Mouse (Mus musculus) kidney, postnatal 0 days (tissue): ENCODE measurements at regions not wholly inside any gene's neighbourhood (a gene's known extent, or its start where the extent isn't known, plus 50 kb on each side); places are given as distances from the start of the nearest gene placed in this dataset.

Experiments used
- ATAC-seq: fragments of 200-750 bp; cut with Nextera tagmentation; replicated peaks from 2 replicates; pipeline ENCODE4 v1.8.0; 2017; ENCODE audit warnings: low read depth, moderate number of reproducible peaks, moderate TSS enrichment, moderate library complexity; ENCODE audit not compliant: low FRiP score
- DNase-seq: peaks from one replicate; pipeline ENCODE4 v3.0.0-alpha.2; 2016; ENCODE audit warnings: low spot score
- H3K27ac ChIP-seq: fragments of 300-500 bp; sonication (generic); 2 replicates; pipeline ENCODE4 v1.5.1; 2014; ENCODE audit warnings: mild to moderate bottlenecking
- H3K27me3 ChIP-seq: fragments of 300-500 bp; sonication (generic); 2 replicates; pipeline ENCODE4 v1.6.1; 2014; ENCODE audit warnings: low read length, mixed read lengths; ENCODE audit not compliant: insufficient read depth
- H3K36me3 ChIP-seq: fragments of 300-500 bp; sonication (generic); 2 replicates; pipeline ENCODE4 v1.6.1; 2014; ENCODE audit warnings: low read length, mixed read lengths; ENCODE audit not compliant: insufficient read depth
- H3K4me1 ChIP-seq: fragments of 300-500 bp; sonication (generic); replicated peaks from 2 replicates; pipeline ENCODE4 v1.6.1; 2014; ENCODE audit warnings: antibody characterized with exemption, low read length, mixed read lengths; ENCODE audit not compliant: insufficient read depth
- H3K4me2 ChIP-seq: fragments of 300-500 bp; sonication (generic); 2 replicates; pipeline ENCODE4 v1.6.1; 2014; ENCODE audit warnings: mild to moderate bottlenecking, low read length, moderate library complexity, mixed read lengths
- H3K4me3 ChIP-seq: fragments of 300-500 bp; sonication (generic); replicated peaks from 2 replicates; pipeline ENCODE4 v1.5.1; 2014; ENCODE audit warnings: low read depth, low read length
- H3K9ac ChIP-seq: fragments of 300-500 bp; sonication (generic); 2 replicates; pipeline ENCODE4 v1.6.1; 2014; ENCODE audit warnings: low read depth, low read length
- H3K9me3 ChIP-seq: fragments of 300-500 bp; sonication (generic); replicated peaks from 2 replicates; pipeline ENCODE4 v1.6.1; 2016; ENCODE audit warnings: low read length, inconsistent platforms, mixed read lengths
- CTCF ChIP-seq: IDR thresholded peaks from 2 replicates; pipeline ENCODE4 v1.5.1; 2016; ENCODE audit warnings: antibody characterized with exemption, low read depth, mild to moderate bottlenecking, moderate library complexity
- WGBS: fragments of 180-500 bp; shearing (Covaris S2); extraction: QIAGEN DNeasy Blood & Tissue Kit; methylation state at CpG from one replicate; pipeline ENCODE4 v1.1.7; 2014; 5-methylcytosine and 5-hydroxymethylcytosine counted together

DNA sequence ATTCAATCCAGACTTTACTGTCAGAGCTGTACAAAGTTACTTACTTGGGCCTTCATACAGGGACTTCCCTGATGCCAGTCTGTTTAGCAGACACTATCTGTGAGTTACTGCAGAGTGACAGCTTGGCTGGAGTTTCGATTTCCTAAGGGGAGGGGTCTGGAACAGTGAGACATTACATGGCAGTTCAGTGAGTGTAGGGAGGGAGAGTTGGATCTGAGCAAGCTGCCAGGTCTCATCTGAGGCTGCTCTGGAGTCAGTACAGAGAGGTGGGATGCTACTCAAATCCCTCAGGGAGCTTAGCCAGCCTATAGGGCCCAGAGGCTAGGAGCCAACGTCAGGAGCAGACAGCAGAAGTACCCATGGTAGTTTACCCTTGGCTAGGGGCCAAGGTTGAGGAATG is 1329.8 kb upstream of the Nr2f1 start:
- no peaks in the 10 kb centered on the region for H3K27me3 ChIP-seq
- no peak overlapping the region for H3K4me2 ChIP-seq
- no peak overlapping the region for H3K4me3 ChIP-seq
- DNase-seq (peak; percentile 2), ATAC-seq (no peak; the same call in 1 of the 2 replicates)
- H3K9ac ChIP-seq: no peak overlapping the region
- 21% methylated on average over 2 of the region's 2 CpGs for WGBS
- H3K36me3 ChIP-seq: no peaks in the 10 kb centered on the region
- no peaks in the 10 kb centered on the region for H3K4me1 ChIP-seq
- no peak overlapping the region for H3K27ac ChIP-seq
- no peaks in the 10 kb centered on the region for H3K9me3 ChIP-seq
- no peak for TF ChIP-seq CTCF

DNA sequence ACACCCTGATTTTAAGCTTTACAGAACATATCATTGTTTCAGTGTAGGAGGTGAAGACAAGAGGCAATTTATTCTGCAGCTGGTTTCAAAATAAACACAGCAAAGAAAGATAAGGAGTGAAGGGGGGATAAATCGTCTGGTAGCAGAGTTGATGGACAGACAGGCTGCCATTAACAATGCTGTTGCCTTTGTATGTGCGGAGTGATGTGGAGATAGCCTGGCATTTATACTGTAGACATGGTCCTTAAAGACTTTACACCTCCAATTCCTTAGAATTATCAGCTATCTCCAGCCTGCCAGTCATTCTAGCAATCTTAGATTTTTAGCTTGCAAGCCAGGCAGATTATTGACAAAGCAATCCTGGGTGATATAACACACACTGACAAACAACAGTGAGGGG is 1332.5 kb upstream of the Arrdc3 start:
- H3K27me3 ChIP-seq: no peaks in the 10 kb centered on the region
- no peak overlapping the region for H3K4me3 ChIP-seq
- no peak for TF ChIP-seq CTCF
- no peak overlapping the region for H3K27ac ChIP-seq
- no peaks in the 10 kb centered on the region for H3K36me3 ChIP-seq
- ATAC-seq (no peak), DNase-seq (no peak)
- H3K4me2 ChIP-seq: no peak overlapping the region
- no peaks in the 10 kb centered on the region for H3K4me1 ChIP-seq
- H3K9ac ChIP-seq: no peak overlapping the region
- 25% methylated on average over 2 of the region's 2 CpGs for WGBS
- H3K9me3 ChIP-seq: no peaks in the 10 kb centered on the region

DNA sequence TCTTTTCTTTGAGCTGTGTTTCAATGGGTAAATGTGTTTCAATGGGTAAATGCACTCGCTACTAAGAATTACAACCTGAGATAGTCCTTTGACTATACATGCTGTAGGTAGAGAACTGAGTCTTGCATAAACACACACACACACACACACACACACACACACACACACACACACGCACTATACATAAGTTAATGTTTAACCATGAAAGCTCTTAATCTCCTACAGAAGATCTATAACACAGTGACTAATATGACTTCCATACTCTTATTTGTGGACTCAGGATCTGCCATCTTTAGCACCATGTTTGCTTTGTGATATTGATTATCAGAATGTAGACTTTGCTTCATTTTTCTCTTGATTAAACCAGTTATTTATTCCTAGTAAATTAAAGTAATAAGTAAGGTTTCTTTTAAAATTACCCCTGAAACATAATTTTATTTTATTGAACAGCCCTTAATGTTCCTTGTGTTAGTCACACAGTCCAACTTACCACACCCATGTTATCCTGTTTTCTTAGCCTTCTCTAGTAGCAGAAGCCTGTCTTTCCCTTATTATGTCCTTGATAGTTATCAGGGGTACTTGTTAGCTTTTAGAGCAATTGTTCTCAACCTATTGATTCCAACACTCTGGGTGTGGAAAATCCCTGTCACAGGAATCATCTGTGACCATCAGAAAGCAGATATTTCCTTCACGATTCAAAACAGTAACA is 1327.5 kb upstream of the Arrdc3 start:
- Histone ChIP-seq H3K36me3 (no peaks in the 10 kb centered on the region), H3K4me3 (no peak overlapping the region), H3K9ac (no peak overlapping the region), H3K9me3 (no peaks in the 10 kb centered on the region), H3K27me3 (no peaks in the 10 kb centered on the region), H3K4me1 (no peaks in the 10 kb centered on the region), H3K27ac (no peak overlapping the region), H3K4me2 (no peak overlapping the region)
- TF ChIP-seq CTCF: no peak
- 79% methylated on average over 3 of the region's 3 CpGs for WGBS
- ATAC-seq: no peak
- no peak for DNase-seq
